ENCODE assay signal across 17 mouse cellular contexts in the genomic region with DNA sequence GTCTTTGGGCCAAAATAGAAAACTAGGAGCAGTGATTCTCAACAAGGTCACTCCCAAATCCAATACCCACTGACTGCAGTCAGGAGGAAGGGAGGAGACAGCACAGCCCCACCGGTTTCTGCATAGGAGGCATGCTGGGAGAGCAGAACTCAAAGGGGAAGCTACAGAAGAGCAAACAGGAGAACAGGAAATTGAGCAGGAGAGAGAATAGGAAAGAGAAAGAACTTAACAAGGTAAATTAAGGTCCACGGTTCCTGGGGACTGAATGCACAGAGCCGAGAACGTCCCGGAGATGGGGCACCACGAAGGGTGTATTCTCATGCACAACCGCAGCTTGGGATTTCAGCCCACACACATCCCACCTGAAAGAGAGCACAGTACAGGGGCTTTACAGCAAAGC.
"Had no signal": no experiment of that assay in that cellular context is flagged by ENCODE, and none has a peak within 500 bp of the region (broad histone marks: within the 10 kb centered on the region; RNA-seq: fewer than 3 reads in every experiment).

No protein-coding gene starts in this region.

- ATAC-seq: midbrain, embryonic 15.5 days had no signal

- DNase-seq: kidney, postnatal 25 days; layer of hippocampus, adult 9-11 months; layer of hippocampus, postnatal 36 days; lung, embryonic 14.5 days; lung, postnatal 10 days; lung, postnatal 4 days; retina, postnatal 1 day; right cerebral cortex, postnatal 4 days; spleen, adult 18-20 months; thymus, adult 18-20 months; thymus, postnatal 36 days had no signal

- H3K27me3 ChIP-seq: limb, embryonic 15.5 days; liver, embryonic 15.5 days; megakaryocyte, embryonic 14.5 days; midbrain, embryonic 15.5 days; neural tube, embryonic 13.5 days had no signal

- H3K4me2 ChIP-seq: limb, embryonic 15.5 days; liver, embryonic 15.5 days; lung, embryonic 14.5 days; midbrain, embryonic 11.5 days; midbrain, embryonic 15.5 days; neural tube, embryonic 13.5 days had no signal

- H3K4me3 ChIP-seq: limb, embryonic 15.5 days; liver, embryonic 15.5 days; megakaryocyte, embryonic 14.5 days; midbrain, embryonic 15.5 days; neural tube, embryonic 13.5 days had no signal

- H3K9ac ChIP-seq: limb, embryonic 15.5 days; liver, embryonic 15.5 days; lung, embryonic 14.5 days; midbrain, embryonic 15.5 days; neural tube, embryonic 13.5 days had no signal

- H3K9me3 ChIP-seq: limb, embryonic 15.5 days; liver, embryonic 15.5 days; megakaryocyte, embryonic 14.5 days; midbrain, embryonic 15.5 days; neural tube, embryonic 13.5 days had no signal

- H3K27ac ChIP-seq: limb, embryonic 15.5 days; liver, embryonic 15.5 days; midbrain, embryonic 15.5 days; neural tube, embryonic 13.5 days had no signal
